ENCODE assay signal across 1 mouse cellular context in genomic region chr15:99316314-99317266, GRCm38 (mm10).
TF ChIP-seq lines count a peak whose summit lies in the region.

No protein-coding gene starts in this region.

TF ChIP-seq in C2C12, 6 proteins besides CTCF, POLR2A, EP300 and RAD21:
- TF ChIP-seq MAX (IDR thresholded peaks at IDR 0.05) (no peak), FOSL1 (IDR thresholded peaks at IDR 0.05; ENCODE audit: insufficient read depth, low read length, poor library complexity, severe bottlenecking) (no peak), CEBPB (IDR thresholded peaks at IDR 0.05; ENCODE audit: low read depth) (no peak), MYOG (IDR thresholded peaks at IDR 0.05; ENCODE audit: control insufficient read depth, extremely low read depth, insufficient read length) (no peak), USF1 (IDR thresholded peaks at IDR 0.05; ENCODE audit: low read depth) (no peak), MYOD1 (IDR thresholded peaks at IDR 0.05; ENCODE audit: control insufficient read depth, insufficient read length, low read depth) (no peak)
